Mouse (Mus musculus): ENCODE measurements around the gene Tgfbr3. TPM values are rescaled to one million over a fixed set of nuclear protein-coding genes. Genes with fewer than 3 reads are reported as not detected.

Gene Tgfbr3
- total RNA-seq, 2 experiments from 2014 or later, result 91.0 to 172 TPM

Other genes with a start within 250 kb of the Tgfbr3 start
- 1 to 10 TPM; 2.1 to 2.5 TPM for gene Brdt, start 41.5 kb upstream of the Tgfbr3 start, total RNA-seq (2021)
- 1 to 10 TPM; 1.0 to 1.2 TPM for gene Ephx4, start 113.1 kb upstream of the Tgfbr3 start, total RNA-seq (2021)
- gene Lpcat2b, start 141.9 kb upstream of the Tgfbr3 start, total RNA-seq (2021), result not detected
- gene Btbd8, start 148.4 kb upstream of the Tgfbr3 start, total RNA-seq (2021), result 1 to 10 TPM; 4.9 to 5.6 TPM
- gene Gm42669, start 218.0 kb upstream of the Tgfbr3 start, total RNA-seq (2021), result not detected
- gene 1700028K03Rik, start 245.1 kb upstream of the Tgfbr3 start, total RNA-seq (2021), result not detected

All from adrenal gland, adult 18-20 months (tissue).